Mouse (Mus musculus): Measurements from ENCODE around the gene Arhgef33.
"Not testable (repeated sequence)": the region's sequence is repeated elsewhere in the genome, so short reads cannot be mapped to it uniquely, and the experiment has no call there.

The Arhgef33 gene

GRCm38 (mm10) chr17:80345277-80345676 is 38.1 kb downstream of the Arhgef33 start:
- DNase-seq (ENCODE audit: low spot score in 2 of 2): no peak

- no peak for DNase-seq (ENCODE audit: low spot score in 2 of 2)
Measured at GRCm38 (mm10) chr17:80346591-80347125, 39.5 kb downstream of the Arhgef33 start.

- no peak for DNase-seq (ENCODE audit: low spot score in 2 of 2)
Measured at GRCm38 (mm10) chr17:80347234-80347633, 40.0 kb downstream of the Arhgef33 start.

DNA sequence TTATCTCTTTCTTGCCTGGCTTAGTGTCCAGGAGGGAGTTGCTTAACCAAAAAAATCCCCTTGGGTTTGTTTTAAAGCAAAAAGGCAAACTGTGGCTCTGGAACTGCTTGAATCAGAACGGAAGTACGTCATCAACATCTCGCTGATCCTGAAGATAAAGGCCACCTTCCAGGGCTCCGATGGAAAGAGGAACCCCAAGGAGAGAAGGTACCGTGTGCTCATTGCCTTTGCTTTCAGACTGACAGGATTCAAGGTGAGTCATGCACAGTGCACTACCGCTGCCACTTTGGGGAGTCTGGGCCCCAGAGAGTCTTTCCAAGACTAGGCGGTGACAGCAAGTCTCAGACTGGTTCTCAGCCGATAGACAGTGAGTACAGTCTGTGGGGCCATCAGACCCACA is 53.0 kb downstream of the Arhgef33 start:
- DNase-seq (ENCODE audit: low spot score in 2 of 2): no peak

GRCm38 (mm10) chr17:80367276-80367675 is 60.1 kb downstream of the Arhgef33 start:
- no peak for DNase-seq (ENCODE audit: low spot score in 2 of 2)

- no peak for DNase-seq (ENCODE audit: low spot score in 2 of 2)
Measured at GRCm38 (mm10) chr17:80368606-80369005, 61.4 kb downstream of the Arhgef33 start.

- peak; percentile 80 to 87 for DNase-seq (ENCODE audit: low spot score in 2 of 2)
Measured at GRCm38 (mm10) chr17:80372989-80373725, 66.0 kb downstream of the Arhgef33 start, which contains the start of gene Gm10190. TSS of gene Gm10190 (minus strand) at chr17:80373541.

- no peak for DNase-seq (ENCODE audit: low spot score in 2 of 2)
Measured at GRCm38 (mm10) chr17:80373726-80374096, 66.5 kb downstream of the Arhgef33 start.

- not testable (repeated sequence) for DNase-seq (ENCODE audit: low spot score in 2 of 2)
Measured at GRCm38 (mm10) chr17:80378386-80378785, 71.2 kb downstream of the Arhgef33 start.

DNA sequence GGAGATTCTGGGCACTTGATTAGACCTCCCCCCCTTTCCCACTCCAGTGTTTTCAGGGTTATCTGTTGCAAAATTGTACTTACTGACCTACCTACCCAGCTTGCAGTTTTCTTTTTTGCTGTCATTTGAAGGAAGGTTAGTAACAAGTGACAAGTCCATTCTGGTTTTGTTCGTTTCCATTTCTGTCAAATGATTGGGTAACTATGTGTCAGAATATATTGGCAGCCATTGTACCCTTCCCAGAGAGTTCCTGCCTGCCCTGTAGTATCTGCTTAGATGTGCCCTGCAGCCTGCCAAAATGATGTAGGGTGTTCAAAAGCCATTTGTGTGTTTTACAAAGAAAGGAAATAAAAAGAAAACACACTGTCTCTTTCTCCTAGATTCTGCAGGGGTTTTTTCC is 78.5 kb downstream of the Arhgef33 start:
- DNase-seq (ENCODE audit: low spot score in 2 of 2): no peak

DNA sequence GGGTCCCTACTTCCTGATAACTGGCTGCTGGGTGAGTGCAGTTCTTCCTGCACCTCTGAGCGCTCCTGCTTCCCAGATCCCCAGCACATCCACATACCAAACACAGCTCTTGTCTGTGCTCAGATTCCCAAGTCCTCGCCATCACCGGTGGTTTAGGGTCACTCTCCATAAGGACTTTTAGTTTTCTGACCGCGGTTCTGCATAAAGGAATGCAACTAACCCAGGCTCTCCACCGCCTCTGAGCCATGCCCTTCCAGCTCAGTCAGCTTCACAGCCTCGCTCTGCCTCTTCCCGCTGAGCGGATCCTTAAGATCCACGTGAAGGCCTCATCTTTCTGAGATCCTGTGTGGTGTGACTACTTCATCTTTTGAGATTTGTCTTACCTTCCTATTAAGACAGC is 82.8 kb downstream of the Arhgef33 start:
- DNase-seq (ENCODE audit: low spot score in 2 of 2): no peak

DNA sequence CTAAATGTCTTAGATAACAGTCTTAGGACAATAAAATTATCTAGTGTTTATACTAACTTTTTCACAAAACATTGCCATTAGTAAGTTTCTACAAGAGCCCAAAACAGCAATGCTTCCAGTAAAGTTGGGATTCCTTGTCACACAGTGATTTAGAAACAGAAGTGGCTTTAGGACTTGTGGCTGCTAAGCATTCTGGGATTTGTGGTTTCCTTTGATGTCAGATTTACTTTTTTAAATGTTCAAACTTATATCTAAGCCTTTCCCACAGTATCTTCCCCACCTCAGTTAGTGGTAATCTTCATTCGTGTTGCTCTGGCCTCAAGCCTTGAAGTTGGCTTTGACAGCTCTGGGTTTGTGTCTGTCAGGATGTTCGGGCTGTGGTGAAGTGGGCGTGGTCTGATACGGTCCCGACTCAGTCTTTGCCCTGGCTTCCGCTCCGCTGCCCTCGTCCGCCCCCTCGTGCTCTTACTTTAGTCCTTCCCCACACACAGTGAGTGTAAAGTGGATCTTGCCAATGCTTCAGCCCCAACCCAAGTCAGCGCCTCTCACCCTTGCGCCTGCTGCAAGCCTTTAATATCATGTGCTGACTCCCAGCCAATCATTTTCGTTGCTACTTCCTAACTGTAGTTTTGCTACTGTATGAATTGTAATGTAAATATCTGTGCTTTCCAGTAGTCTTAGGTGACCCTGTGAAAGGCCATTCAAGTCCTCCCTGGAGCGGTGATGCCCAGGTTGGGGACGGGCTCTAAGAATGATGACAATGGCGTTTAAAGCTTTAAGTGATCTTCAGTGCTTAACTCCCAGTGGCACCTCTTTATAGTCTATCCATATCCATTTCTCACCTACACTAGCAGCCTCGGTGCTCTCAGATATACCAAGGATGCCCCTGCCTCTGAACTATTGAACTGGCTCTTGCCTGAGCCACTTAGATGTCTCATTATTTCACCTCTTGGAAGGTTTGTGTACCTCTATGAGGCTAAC is 84.5 kb downstream of the Arhgef33 start:
- DNase-seq (ENCODE audit: low spot score in 2 of 2): peak; percentile 50 to 69

GRCm38 (mm10) chr17:80398243-80398642 is 91.0 kb downstream of the Arhgef33 start:
- DNase-seq (ENCODE audit: low spot score in 2 of 2): no peak

DNA sequence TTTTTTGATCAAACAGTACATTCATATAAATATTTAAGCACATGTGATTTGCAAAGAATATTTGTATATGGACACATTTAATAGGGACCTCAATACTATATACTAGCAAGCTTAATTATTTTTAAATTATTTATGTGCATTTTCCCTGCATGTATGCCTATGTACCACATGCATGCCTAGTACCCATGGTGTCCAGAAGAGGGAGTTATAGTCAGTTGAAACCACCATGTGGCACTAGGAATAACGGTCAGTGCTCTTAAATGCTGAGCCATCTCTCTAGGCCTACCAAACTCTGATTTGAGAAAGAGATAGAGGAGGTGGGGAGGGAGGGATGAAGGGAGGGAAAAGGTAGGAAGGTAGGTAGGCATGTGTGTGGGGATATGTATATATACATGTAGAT is 104.0 kb downstream of the Arhgef33 start:
- no peak for DNase-seq (ENCODE audit: low spot score in 2 of 2)

DNA sequence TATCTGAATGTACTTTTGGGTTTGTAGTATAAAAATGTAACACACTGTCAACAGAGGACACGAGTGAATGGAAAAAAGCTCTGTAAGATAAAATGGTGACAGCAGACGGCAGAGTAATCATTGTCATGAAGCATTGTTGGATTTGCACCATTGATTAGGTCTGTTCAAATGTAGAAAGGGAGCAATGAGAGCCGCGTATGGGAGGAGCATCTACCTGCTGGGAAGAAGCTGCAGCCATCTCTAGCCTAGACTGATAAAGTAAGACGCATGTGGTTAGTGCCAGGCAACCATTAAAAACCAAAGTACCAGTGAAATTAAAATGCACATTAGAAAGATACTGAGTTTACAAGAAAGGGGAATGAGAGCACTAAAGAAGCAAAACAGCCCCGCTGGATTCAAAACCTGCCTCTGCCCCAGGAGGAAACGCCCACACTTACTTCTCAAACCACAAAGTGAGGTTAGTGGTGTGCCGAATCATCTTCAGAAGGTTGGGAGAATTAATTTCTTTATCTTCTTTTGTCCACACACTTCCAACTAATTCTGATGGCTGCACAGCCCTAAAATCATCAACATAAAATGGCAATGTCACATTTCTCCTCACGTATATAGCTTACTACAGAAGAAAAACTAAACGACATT is 111.5 kb downstream of the Arhgef33 start:
- no peak for DNase-seq (ENCODE audit: low spot score in 2 of 2)

- DNase-seq (ENCODE audit: low spot score in 2 of 2): no peak
Measured at GRCm38 (mm10) chr17:80420998-80421397, 113.8 kb downstream of the Arhgef33 start.

DNA sequence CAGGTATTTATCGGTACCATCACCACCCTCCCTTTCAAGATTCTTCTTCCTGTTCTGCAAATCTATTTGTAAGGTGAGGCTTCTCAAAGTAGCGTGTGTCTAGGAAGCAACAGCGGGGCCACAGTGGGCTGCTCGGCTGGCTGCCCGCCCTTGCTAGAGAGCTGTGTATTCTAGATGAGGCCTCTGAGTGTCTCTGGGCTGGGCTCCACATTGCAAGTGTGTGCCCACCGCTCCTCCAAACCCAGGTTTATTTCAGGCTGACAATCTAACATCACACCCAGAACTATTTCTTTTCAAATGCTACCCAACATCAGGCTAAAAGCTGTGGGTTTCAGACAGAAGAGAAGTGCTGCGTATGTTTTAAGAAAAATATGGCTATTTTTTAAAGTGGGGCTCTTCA is 119.0 kb downstream of the Arhgef33 start:
- DNase-seq (ENCODE audit: low spot score in 2 of 2): no peak

GRCm38 (mm10) chr17:80426901-80427300 is 119.7 kb downstream of the Arhgef33 start:
- no peak for DNase-seq (ENCODE audit: low spot score in 2 of 2)

DNA sequence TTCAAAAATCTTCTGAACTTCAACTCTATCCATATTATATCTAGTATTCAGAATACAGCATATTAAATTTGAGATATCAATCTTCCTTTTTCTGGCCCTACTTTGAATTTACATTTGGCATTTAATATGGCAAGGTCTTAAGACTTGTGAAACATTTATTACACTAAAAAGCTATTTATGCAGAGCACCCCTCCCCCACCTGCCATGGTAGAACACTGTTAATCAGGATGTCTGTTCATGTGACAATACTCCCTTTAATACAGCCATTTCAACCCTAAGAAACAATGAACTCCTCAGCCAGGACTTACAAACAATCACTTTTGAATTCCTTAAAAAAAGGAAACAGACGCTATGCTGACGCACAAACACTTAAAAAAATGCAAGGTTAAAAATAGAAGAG is 120.8 kb downstream of the Arhgef33 start:
- DNase-seq (ENCODE audit: low spot score in 2 of 2): no peak

- DNase-seq (ENCODE audit: low spot score in 2 of 2): no peak
Measured at GRCm38 (mm10) chr17:80431997-80432396, 124.8 kb downstream of the Arhgef33 start.

DNA sequence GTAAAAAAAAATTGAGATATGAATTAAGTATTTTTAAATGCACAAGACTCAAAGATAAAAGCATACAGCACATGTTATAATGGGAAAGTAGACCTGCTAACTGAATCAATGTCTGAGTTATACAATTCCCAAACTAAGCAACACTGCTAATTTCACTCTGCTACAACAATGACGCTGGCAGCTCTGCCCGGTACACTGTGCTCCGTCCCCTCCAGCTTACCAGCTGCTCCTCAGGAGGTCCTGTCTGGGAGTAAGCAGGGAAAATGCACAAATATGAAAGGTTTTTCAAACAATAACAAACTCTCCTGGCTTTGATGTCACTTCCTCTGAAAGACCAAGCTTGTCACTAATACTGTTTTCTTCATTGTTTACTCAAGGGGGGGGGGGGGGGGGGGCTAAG is 127.2 kb downstream of the Arhgef33 start:
- DNase-seq (ENCODE audit: low spot score in 2 of 2): no peak

GRCm38 (mm10) chr17:80435680-80436079 is 128.5 kb downstream of the Arhgef33 start:
- DNase-seq (ENCODE audit: low spot score in 2 of 2): no peak
